Mouse (Mus musculus): ENCODE data around the gene Ppp1r1b. TPM values are rescaled to one million over a fixed set of nuclear protein-coding genes. Genes with fewer than 3 reads are reported as not detected.

The Ppp1r1b gene
- polyA plus RNA-seq (2012; rRNA removed): 0.65 and 1.3 TPM in 2 replicates

DNA sequence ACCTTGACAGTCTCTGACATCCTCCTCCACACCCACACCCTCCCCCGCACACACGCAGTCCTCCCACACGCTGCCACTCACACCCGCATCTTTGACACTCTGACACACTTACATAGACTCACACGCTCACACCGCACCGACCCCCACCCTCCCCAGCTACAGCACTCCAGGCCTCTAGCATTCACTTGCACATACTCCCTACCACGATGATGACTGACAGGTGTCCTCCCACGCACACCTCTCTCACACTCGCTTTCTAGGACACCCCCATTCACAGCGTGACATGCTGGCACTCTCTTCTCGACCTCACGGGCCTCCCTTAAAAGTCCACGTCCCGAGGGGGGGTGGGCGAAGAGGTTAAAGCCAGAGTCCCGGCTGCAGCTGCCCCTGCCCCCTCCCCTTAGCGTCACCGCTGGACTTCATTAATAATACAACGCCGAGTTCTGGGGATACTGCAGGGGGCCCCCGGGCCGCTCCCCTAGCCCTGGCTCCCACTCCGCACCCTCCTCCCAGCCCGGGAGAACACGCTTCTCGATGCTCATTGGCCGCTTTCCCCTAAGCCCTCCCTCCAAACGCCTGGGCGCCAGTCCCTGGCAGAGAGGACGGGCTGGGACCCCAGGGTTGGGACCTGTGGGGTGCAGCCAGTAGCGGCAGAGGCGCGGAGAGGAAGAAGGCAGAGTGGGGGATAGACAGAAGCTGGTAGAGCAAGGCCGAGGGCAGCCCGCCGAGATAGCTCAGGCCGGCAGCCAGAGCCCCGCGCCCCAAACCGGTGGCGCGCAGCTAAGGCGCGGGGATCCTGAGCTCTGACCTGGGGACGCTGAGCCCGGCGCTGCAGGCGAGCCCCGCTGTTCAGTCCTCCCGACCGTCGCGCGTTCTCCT, at the start of gene Ppp1r1b:
Gene Ppp1r1b, plus strand, starts transcription at position 322 of the 879 bp plus-strand sequence.

DNA sequence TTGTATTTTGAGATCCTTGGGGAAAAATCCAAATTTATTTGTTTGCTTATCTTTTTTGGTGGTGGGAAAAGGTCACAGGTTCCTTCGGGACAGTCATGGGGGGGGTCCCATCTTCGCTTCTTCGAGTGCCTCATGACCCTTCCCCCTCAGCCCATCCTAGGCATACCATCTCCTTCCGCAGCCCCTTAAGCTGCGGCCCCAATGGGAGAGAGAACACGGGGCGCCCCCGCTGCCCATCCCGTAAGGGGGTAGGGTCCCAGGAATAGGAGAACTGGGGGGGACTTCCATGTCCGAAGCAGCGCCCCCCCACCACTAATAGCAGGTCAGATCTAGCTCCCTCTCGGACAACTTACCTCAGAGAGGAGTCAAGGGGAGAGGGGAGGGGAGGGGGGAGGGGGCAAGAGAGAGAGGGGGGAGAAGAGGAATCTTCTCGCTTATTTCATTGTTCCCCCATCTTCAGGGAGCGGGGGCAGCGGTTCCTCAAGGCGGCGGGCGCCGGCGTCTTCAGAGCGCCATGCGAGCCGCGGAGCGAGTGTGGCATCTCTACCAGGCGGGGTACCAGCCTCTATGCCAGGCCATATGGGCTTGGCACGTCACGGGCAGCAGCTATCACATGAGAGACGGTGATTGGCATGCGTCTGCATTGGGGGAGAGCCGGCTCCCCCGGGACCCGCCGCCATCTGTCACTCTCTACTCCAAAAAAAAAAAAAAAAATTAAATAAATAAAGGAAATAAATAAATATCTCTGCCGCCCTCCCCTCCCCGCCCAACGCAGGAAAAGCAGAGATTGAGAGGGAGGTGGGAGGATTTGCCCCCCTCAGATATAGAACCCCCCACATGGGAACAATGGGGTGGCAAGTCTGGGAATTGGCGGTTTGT, 18.9 kb upstream of the Ppp1r1b start, which contains the start of gene Neurod2:
Gene Neurod2, minus strand, starts transcription at position 568 of the 879 bp plus-strand sequence.

DNA sequence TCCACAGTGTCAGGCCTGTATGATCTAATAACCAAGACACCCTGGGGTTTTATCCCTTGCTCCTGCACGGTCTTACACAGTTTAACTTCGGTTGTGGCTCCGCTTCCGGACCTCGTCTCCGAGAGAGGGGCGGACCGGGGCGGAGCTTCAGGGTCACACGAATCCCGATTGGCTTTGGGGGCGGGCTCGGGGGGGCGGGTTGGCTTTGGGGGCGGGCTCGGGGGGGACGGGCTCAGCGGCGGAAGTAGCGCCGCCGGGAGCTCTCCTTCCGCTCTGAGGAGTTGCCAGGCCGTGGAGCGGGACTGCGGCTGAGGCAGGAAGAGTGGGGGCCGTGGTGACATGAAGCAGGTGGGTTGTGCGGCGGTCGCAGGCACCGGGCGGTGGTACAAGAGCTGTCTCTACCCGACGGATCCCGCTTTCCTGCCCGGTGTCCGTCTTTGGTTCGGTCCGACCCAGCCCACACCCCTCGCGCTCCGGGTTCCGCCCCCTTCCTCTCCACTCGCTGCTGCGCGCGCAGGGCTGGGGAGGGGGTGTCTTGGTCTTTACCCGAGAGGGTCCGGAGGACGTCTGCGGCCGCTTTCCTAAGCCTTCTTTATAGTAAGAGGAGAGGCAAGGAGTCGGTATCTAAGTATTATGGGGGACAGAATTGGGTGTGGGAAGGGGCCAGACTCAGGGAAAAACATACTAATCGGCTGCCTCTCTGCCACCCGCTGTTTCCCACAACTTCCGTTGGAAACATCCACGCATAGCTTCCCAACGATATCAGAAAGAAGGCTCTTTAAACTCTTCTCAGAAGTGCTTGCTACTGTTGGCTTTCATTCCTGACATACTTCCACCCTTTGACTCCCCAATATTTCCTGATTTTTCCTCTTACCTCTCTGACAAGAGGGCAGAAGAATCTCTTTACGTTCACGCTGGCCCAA, 10.2 kb downstream of the Ppp1r1b start, which contains the start of gene Stard3:
Gene Stard3, plus strand, starts transcription at position 208 of the 923 bp plus-strand sequence.

GRCm38 (mm10) chr11:98383261-98384030, 35.2 kb downstream of the Ppp1r1b start, which contains the start of gene Tcap:
Tcap (plus strand) TSS chr11:98383811.

DNA sequence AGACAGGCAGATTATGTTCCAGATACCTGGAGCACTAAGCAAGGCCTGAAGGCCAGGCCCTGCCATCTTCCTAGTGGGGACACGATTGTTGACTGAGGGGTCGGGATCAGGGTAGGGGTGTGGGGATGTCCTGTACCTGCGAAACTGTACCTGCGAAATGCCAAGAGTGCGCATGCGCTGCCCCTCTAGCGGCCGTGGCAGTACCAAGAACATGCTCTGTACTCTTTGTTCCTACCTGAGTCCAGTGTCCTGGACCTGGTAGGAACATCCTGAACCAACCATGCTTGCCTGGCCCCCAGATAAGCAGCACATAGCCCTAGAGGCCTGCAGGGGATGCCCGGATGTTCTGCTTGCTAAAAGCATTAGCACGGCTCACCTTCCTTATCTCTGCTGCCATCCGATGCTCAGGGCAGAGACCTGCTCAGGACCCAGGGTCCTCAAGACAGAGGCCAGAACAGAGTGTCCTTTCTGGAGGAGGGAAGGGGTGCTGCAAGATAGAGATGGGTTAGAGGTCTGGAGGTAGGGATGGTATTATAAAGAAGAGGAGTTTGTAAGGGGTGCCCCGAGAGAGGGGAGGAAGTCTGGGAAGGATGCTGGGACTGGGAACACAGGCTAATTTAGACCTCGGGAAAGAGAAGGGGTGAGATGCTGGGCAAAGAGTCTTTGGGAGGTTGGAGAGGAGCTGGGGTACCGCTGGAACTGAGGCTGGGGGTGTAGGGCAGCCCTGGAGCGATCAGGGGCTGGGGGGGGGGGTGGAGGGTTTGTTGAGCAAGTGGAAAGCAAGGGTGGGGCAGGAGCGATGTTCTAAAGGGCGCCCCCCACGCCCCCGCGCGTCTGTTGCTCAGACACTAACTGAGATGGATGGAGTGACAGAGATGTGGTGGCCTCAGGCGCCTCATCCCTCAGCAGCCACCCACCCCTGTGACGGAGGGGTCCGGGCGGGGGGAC, 37.7 kb downstream of the Ppp1r1b start, which contains the start of gene Pnmt:
Gene Pnmt, plus strand, starts transcription at position 813 of the 948 bp plus-strand sequence.

GRCm38 (mm10) chr11:98400161-98400726, 52.0 kb downstream of the Ppp1r1b start, which contains the start of gene Pgap3:
Pgap3 (minus strand) TSS chr11:98400490.

Other genes starting within 250 kb of the Ppp1r1b start
- 17.0 and 20.7 TPM in 2 replicates for gene Fbxl20, start 198.0 kb upstream of the Ppp1r1b start, polyA plus RNA-seq (2012; rRNA removed)
- gene Med1, start 155.1 kb upstream of the Ppp1r1b start, polyA plus RNA-seq (2012; rRNA removed): 38.2 and 40.9 TPM in 2 replicates
- gene Cdk12, start 145.3 kb upstream of the Ppp1r1b start, polyA plus RNA-seq (2012; rRNA removed): 21.6 and 29.6 TPM in 2 replicates
- 2.1 and 3.4 TPM in 2 replicates for gene Neurod2, start 18.8 kb upstream of the Ppp1r1b start, polyA plus RNA-seq (2012; rRNA removed)
- 55.9 and 61.9 TPM in 2 replicates for gene Stard3, start 10.0 kb downstream of the Ppp1r1b start, polyA plus RNA-seq (2012; rRNA removed)
- 3.3 and 4.0 TPM in 2 replicates for gene Tcap, start 35.4 kb downstream of the Ppp1r1b start, polyA plus RNA-seq (2012; rRNA removed)
- 0.14 and 1.4 TPM in 2 replicates for gene Pnmt, start 38.0 kb downstream of the Ppp1r1b start, polyA plus RNA-seq (2012; rRNA removed)
- gene Pgap3, start 52.1 kb downstream of the Ppp1r1b start, polyA plus RNA-seq (2012; rRNA removed): 6.9 and 11.2 TPM in 2 replicates
- 12.3 and 20.9 TPM in 2 replicates for gene Erbb2, start 64.1 kb downstream of the Ppp1r1b start, polyA plus RNA-seq (2012; rRNA removed)
- 73.6 and 108 TPM in 2 replicates for gene Mien1, start 90.6 kb downstream of the Ppp1r1b start, polyA plus RNA-seq (2012; rRNA removed)
- gene Grb7, start 98.0 kb downstream of the Ppp1r1b start, polyA plus RNA-seq (2012; rRNA removed): 3.2 and 3.3 TPM in 2 replicates
- gene Ikzf3, start 197.6 kb downstream of the Ppp1r1b start, polyA plus RNA-seq (2012; rRNA removed): 0.04 and 0.09 TPM in 2 replicates
- gene Zpbp2, start 202.7 kb downstream of the Ppp1r1b start, polyA plus RNA-seq (2012; rRNA removed): 0.09 and 0.44 TPM in 2 replicates
- gene Ormdl3, start 239.0 kb downstream of the Ppp1r1b start, polyA plus RNA-seq (2012; rRNA removed): 51.7 and 70.0 TPM in 2 replicates
- not detected in 2 replicates for gene Lrrc3c, start 249.9 kb downstream of the Ppp1r1b start, polyA plus RNA-seq (2012; rRNA removed)

All from central nervous system, embryonic 11.5 days (tissue).